Mouse (Mus musculus) testis, adult 2 months (tissue): ENCODE measurements around the gene Lrch1.

ENCODE experiments used
- CTCF ChIP-seq: fragments of 200-500 bp; IDR thresholded peaks from 2 replicates; pipeline ENCODE4 v1.5.1; 2012; ENCODE audit warnings: low read depth, mild to moderate bottlenecking, inconsistent platforms, low read length, moderate library complexity; ENCODE audit not compliant: control insufficient read depth, insufficient read depth, insufficient replicate concordance
- POLR2A ChIP-seq: fragments of 200-500 bp; IDR thresholded peaks from 2 replicates; pipeline ENCODE4 v1.6.1; 2012; ENCODE audit warnings: low read depth, mild to moderate bottlenecking, inconsistent platforms, low read length, moderate library complexity; ENCODE audit not compliant: control insufficient read depth

DNA sequence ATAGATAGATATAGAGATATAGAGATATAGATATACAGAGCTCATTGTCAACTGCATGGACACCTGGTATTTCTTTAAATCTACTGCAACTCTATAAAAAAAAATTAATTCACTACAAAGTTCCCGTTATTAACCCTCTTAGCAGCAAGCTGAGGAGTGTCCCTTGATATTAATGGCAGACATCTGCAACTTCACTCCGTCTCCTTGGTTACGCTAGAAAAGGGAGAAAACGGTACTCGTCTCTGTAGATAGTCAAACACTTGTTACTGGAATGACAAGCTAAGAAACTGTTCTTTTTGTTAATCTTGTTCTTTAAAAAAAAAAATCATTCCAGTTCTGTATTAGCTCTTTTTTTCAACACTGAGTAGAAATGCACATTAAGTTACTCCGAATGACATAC is 54.0 kb downstream of the Lrch1 start:
- no peak for TF ChIP-seq CTCF
- TF ChIP-seq POLR2A: no peak
